ENCODE assay signal across 12 mouse cellular contexts in genomic region chr17:35550143-35550494, GRCm38 (mm10). TPM values are rescaled to one million over a fixed set of nuclear protein-coding genes. Genes with fewer than 3 reads are reported as not detected.
DNase-seq lines count a peak whose midpoint lies in the region; ATAC-seq and TF ChIP-seq lines count a peak whose summit lies in the region.
"Had no signal": no experiment of that assay in that cellular context is flagged by ENCODE, and none has a peak within 500 bp of the region (broad histone marks: within the 10 kb centered on the region; RNA-seq: fewer than 3 reads in every experiment).

No protein-coding gene starts in this region.

- TF ChIP-seq CTCF in lung, embryonic 14.5 days (IDR thresholded peaks at IDR 0.05; ENCODE audit: low read depth) = peak; percentile 25; the same call in 1 of the 2 replicates
- no peak for TF ChIP-seq CTCF in olfactory bulb, adult 2 months (IDR thresholded peaks at IDR 0.05; ENCODE audit: insufficient read depth, low read depth, low read length)

- peak overlapping the region; percentile 37 for H3K4me3 ChIP-seq in heart, embryonic 16.5 days (ENCODE audit: low read length)
- no peak overlapping the region for H3K4me3 ChIP-seq in lung, embryonic 14.5 days (ENCODE audit: low read depth, low read length)
- H3K4me3 ChIP-seq in brown adipose tissue, adult 24 weeks (ENCODE audit: insufficient read depth, low read depth, low read length) = no peak overlapping the region
- no peak overlapping the region for H3K4me3 ChIP-seq in olfactory bulb, adult 2 months (ENCODE audit: insufficient read depth, low read depth, low read length)
- H3K4me3 ChIP-seq: limb, embryonic 12.5 days; midbrain, embryonic 12.5 days had no signal

- no peak for ATAC-seq in heart, embryonic 16.5 days (replicated peaks; ENCODE audit: extremely low read depth, insufficient read depth, low FRiP score)
- ATAC-seq in lung, embryonic 14.5 days (ENCODE audit: insufficient read depth) = no peak

- 87% methylated on average over 4 of the region's 4 CpGs for WGBS in heart, embryonic 16.5 days
- whole genome bisulfite sequencing in lung, embryonic 14.5 days = 88% methylated on average over 4 of the region's 4 CpGs
- 94% methylated on average over 4 of the region's 4 CpGs for WGBS in olfactory bulb, adult 2 months

- TF ChIP-seq POLR2A in olfactory bulb, adult 2 months (IDR thresholded peaks at IDR 0.05; ENCODE audit: insufficient read depth, low read depth, low read length) = no peak

- H3K27me3 ChIP-seq in heart, embryonic 16.5 days (ENCODE audit: control insufficient read depth, insufficient read depth, low read length) = no peaks in the 10 kb centered on the region
- H3K27me3 ChIP-seq in lung, embryonic 14.5 days (ENCODE audit: insufficient read depth, low read length) = no peaks in the 10 kb centered on the region
- H3K27me3 ChIP-seq: limb, embryonic 12.5 days; midbrain, embryonic 12.5 days had no signal

- no peak for DNase-seq in heart, postnatal 36 days
- no peak for DNase-seq in lung, embryonic 14.5 days
- no peak for DNase-seq in lung, postnatal 10 days
- DNase-seq in retina, embryonic 14.5 days (ENCODE audit: low spot score) = no peak
- DNase-seq in layer of hippocampus, adult 9-10 months (ENCODE audit: low spot score) = no peak

- H3K9ac ChIP-seq in heart, embryonic 16.5 days (ENCODE audit: low read length) = peak overlapping the region; percentile 73
- no peak overlapping the region for H3K9ac ChIP-seq in lung, embryonic 14.5 days
- H3K9ac ChIP-seq: limb, embryonic 12.5 days; midbrain, embryonic 12.5 days had no signal

- H3K4me1 ChIP-seq in heart, embryonic 16.5 days (ENCODE audit: control insufficient read depth, insufficient read depth, low read length) = peaks cover 23% of the 10 kb centered on the region
- H3K4me1 ChIP-seq in lung, embryonic 14.5 days (ENCODE audit: insufficient read depth) = no peaks in the 10 kb centered on the region
- peaks cover 10% of the 10 kb centered on the region for H3K4me1 ChIP-seq in brown adipose tissue, adult 24 weeks (ENCODE audit: control insufficient read depth, insufficient read depth, insufficient read length, low read length)
- H3K4me1 ChIP-seq in olfactory bulb, adult 2 months (ENCODE audit: control insufficient read depth, insufficient read depth, low read length) = peaks cover 29% of the 10 kb centered on the region
- H3K4me1 ChIP-seq: limb, embryonic 12.5 days had no signal

- H3K36me3 ChIP-seq in heart, embryonic 16.5 days (ENCODE audit: control insufficient read depth, insufficient read depth) = no peaks in the 10 kb centered on the region
- no peaks in the 10 kb centered on the region for H3K36me3 ChIP-seq in lung, embryonic 14.5 days (ENCODE audit: insufficient read depth)
- H3K36me3 ChIP-seq: limb, embryonic 12.5 days; midbrain, embryonic 12.5 days had no signal

- intact Hi-C loops in heart, postnatal 36 days (cut with DNase I) = no loop called here

- peak overlapping the region; percentile 100 for H3K27ac ChIP-seq in heart, embryonic 16.5 days (ENCODE audit: low read length)
- H3K27ac ChIP-seq in lung, embryonic 14.5 days (ENCODE audit: low read depth) = peak overlapping the region; percentile 91
- peak overlapping the region; percentile 53; the same call in 1 of the 2 replicates for H3K27ac ChIP-seq in brown adipose tissue, adult 24 weeks (replicated peaks; ENCODE audit: low read depth, low read length)
- H3K27ac ChIP-seq in olfactory bulb, adult 2 months (ENCODE audit: insufficient read depth, low read depth, low read length) = peak overlapping the region; percentile 86
- H3K27ac ChIP-seq: limb, embryonic 12.5 days; midbrain, embryonic 12.5 days had no signal

- H3K4me2 ChIP-seq in heart, embryonic 16.5 days (ENCODE audit: low read depth, low read length) = peak overlapping the region; percentile 63
- peak overlapping the region; percentile 21 for H3K4me2 ChIP-seq in lung, embryonic 14.5 days
- H3K4me2 ChIP-seq: limb, embryonic 12.5 days; midbrain, embryonic 12.5 days had no signal

- no peaks in the 10 kb centered on the region for H3K9me3 ChIP-seq in heart, embryonic 16.5 days (replicated peaks; ENCODE audit: control insufficient read depth, low read length)
- H3K9me3 ChIP-seq in lung, embryonic 14.5 days (ENCODE audit: low read depth, low read length) = no peaks in the 10 kb centered on the region
- H3K9me3 ChIP-seq: limb, embryonic 12.5 days; midbrain, embryonic 12.5 days had no signal

RNA-seq across cellular contexts. Expression of gene Cdsn, which starts 1.8 kb away (rescaled TPM):
- polyA plus RNA-seq in heart, embryonic 16.5 days (2015; fragmentation: Nextera tagmentation; extraction: Ambion mirVana) = 0.46 and 0.49 TPM in 2 replicates
- total RNA-seq in heart, postnatal 36 days (2021) = under 1 TPM; 0.19 to 0.39 TPM
- 0.07 TPM in 1 of 2 replicates, not detected in the other for polyA plus RNA-seq in lung, embryonic 14.5 days (2014; fragmentation: Nextera tagmentation; extraction: Ambion mirVana)
- 19.7 TPM in 2 replicates for polyA plus RNA-seq in brown adipose tissue, adult 24 weeks (2012; ENCODE audit: insufficient read depth, insufficient read length, missing spikeins)
- not detected in 2 replicates for polyA plus RNA-seq in olfactory bulb, adult 2 months (2012; ENCODE audit: insufficient read depth, insufficient read length, low replicate concordance, missing spikeins)
- polyA plus RNA-seq: limb, embryonic 12.5 days had no signal

RNA-seq across cellular contexts. Expression of gene Psors1c2, which starts 17.1 kb away (rescaled TPM):
- polyA plus RNA-seq in heart, embryonic 16.5 days (2015; fragmentation: Nextera tagmentation; extraction: Ambion mirVana) = 1.6 and 1.9 TPM in 2 replicates
- not detected for total RNA-seq in heart, postnatal 36 days (2021)
- 0.82 and 0.84 TPM in 2 replicates for polyA plus RNA-seq in lung, embryonic 14.5 days (2014; fragmentation: Nextera tagmentation; extraction: Ambion mirVana)
- not detected in 2 replicates for polyA plus RNA-seq in brown adipose tissue, adult 24 weeks (2012; ENCODE audit: insufficient read depth, insufficient read length, missing spikeins)
- polyA plus RNA-seq in olfactory bulb, adult 2 months (2012; ENCODE audit: insufficient read depth, insufficient read length, low replicate concordance, missing spikeins) = not detected in 2 replicates
- total RNA-seq: gastrocnemius, postnatal 25 days had no signal

RNA-seq across cellular contexts. Expression of gene 2300002M23Rik, which starts 17.1 kb away (rescaled TPM):
- 0.11 and 0.14 TPM in 2 replicates for polyA plus RNA-seq in heart, embryonic 16.5 days (2015; fragmentation: Nextera tagmentation; extraction: Ambion mirVana)
- total RNA-seq in heart, postnatal 36 days (2021) = not detected
- not detected in 2 replicates for polyA plus RNA-seq in lung, embryonic 14.5 days (2014; fragmentation: Nextera tagmentation; extraction: Ambion mirVana)
- polyA plus RNA-seq in brown adipose tissue, adult 24 weeks (2012; ENCODE audit: insufficient read depth, insufficient read length, missing spikeins) = not detected in 2 replicates
- polyA plus RNA-seq in olfactory bulb, adult 2 months (2012; ENCODE audit: insufficient read depth, insufficient read length, low replicate concordance, missing spikeins) = not detected in 2 replicates
- total RNA-seq: adrenal gland, postnatal 4 days; gastrocnemius, postnatal 25 days had no signal
- polyA plus RNA-seq: limb, embryonic 12.5 days; midbrain, embryonic 12.5 days had no signal

RNA-seq across cellular contexts. Expression of gene Cchcr1, which starts 33.2 kb away (rescaled TPM):
- 15.7 and 15.9 TPM in 2 replicates for polyA plus RNA-seq in heart, embryonic 16.5 days (2015; fragmentation: Nextera tagmentation; extraction: Ambion mirVana)
- total RNA-seq in heart, postnatal 36 days (2021) = 1 to 10 TPM; 2.3 to 2.9 TPM
- 15.2 and 20.3 TPM in 2 replicates for polyA plus RNA-seq in lung, embryonic 14.5 days (2014; fragmentation: Nextera tagmentation; extraction: Ambion mirVana)
- polyA plus RNA-seq in brown adipose tissue, adult 24 weeks (2012; ENCODE audit: insufficient read depth, insufficient read length, missing spikeins) = 0.88 and 2.3 TPM in 2 replicates
- not detected in 2 replicates for polyA plus RNA-seq in olfactory bulb, adult 2 months (2012; ENCODE audit: insufficient read depth, insufficient read length, low replicate concordance, missing spikeins)

RNA-seq across cellular contexts. Expression of gene Tcf19, which starts 33.5 kb away (rescaled TPM):
- polyA plus RNA-seq in heart, embryonic 16.5 days (2015; fragmentation: Nextera tagmentation; extraction: Ambion mirVana) = 59.5 and 60.3 TPM in 2 replicates
- 1 to 10 TPM; 3.4 to 5.2 TPM for total RNA-seq in heart, postnatal 36 days (2021)
- 83.9 and 89.3 TPM in 2 replicates for polyA plus RNA-seq in lung, embryonic 14.5 days (2014; fragmentation: Nextera tagmentation; extraction: Ambion mirVana)
- polyA plus RNA-seq in brown adipose tissue, adult 24 weeks (2012; ENCODE audit: insufficient read depth, insufficient read length, missing spikeins) = 1.1 and 3.6 TPM in 2 replicates
- polyA plus RNA-seq in olfactory bulb, adult 2 months (2012; ENCODE audit: insufficient read depth, insufficient read length, low replicate concordance, missing spikeins) = not detected in 2 replicates

Comparison
In these comparisons a context has a peak if more than half of its experiments do, and no peak if none do; other contexts are left out.
1. RNA of gene Cdsn, which starts 1.8 kb away (polyA plus RNA-seq): 19.7 TPM in brown adipose tissue, adult 24 weeks; 0.46 to 0.49 TPM in heart, embryonic 16.5 days, 0.07 TPM in lung, embryonic 14.5 days and not detected in olfactory bulb, adult 2 months; every median in the first group is over 10 times any median in the second.
2. Peak in every context shown above with its lines, with median percentiles within 50 percentile points of each other: H3K27ac ChIP-seq.